Mouse (Mus musculus): ENCODE measurements around the gene Zxdb.
"Not testable (repeated sequence)": the region's sequence is repeated elsewhere in the genome, so short reads cannot be mapped to it uniquely, and the experiment has no call there.

Zxdb gene

GRCm38 (mm10) chrX:94724192-94724971, at the start of gene Zxdb:
Gene Zxdb, plus strand, starts transcription at chrX:94724569.
- POLR2A ChIA-PET, CTCF ChIA-PET: not testable (repeated sequence)

GRCm38 (mm10) chrX:94674977-94675376, 49.4 kb upstream of the Zxdb start:
- POLR2A ChIA-PET: no interaction called here
- CTCF ChIA-PET: interaction anchor here in 3 of 4 experiments (0.5 to 1.0 kb wide), 5 partner anchors 39 to 316 kb away, joined by 3 to 9 read pairs (median 3); no protein-coding TSS in a partner anchor

- CTCF ChIA-PET, POLR2A ChIA-PET: not testable (repeated sequence)
Measured at GRCm38 (mm10) chrX:94681581-94681980, 42.8 kb upstream of the Zxdb start.

- CTCF ChIA-PET, POLR2A ChIA-PET: not testable (repeated sequence)
Measured at GRCm38 (mm10) chrX:94689593-94689992, 34.8 kb upstream of the Zxdb start.

- CTCF ChIA-PET, POLR2A ChIA-PET: not testable (repeated sequence)
Measured at GRCm38 (mm10) chrX:94706676-94707075, 17.7 kb upstream of the Zxdb start.

- CTCF ChIA-PET, POLR2A ChIA-PET: not testable (repeated sequence)
Measured at GRCm38 (mm10) chrX:94709752-94710151, 14.6 kb upstream of the Zxdb start.

- CTCF ChIA-PET, POLR2A ChIA-PET: not testable (repeated sequence)
Measured at GRCm38 (mm10) chrX:94724972-94725569, 702 bp downstream of the Zxdb start.

- POLR2A ChIA-PET, CTCF ChIA-PET: not testable (repeated sequence)
Measured at GRCm38 (mm10) chrX:94725627-94726083, 1.3 kb downstream of the Zxdb start.

- CTCF ChIA-PET: no interaction called here
- POLR2A ChIA-PET: no interaction called here
Measured at GRCm38 (mm10) chrX:94731596-94731995, 7.2 kb downstream of the Zxdb start.

- POLR2A ChIA-PET: no interaction called here
- CTCF ChIA-PET: no interaction called here
Measured at GRCm38 (mm10) chrX:94753733-94754132, 29.4 kb downstream of the Zxdb start.

GRCm38 (mm10) chrX:94759959-94760358, 35.6 kb downstream of the Zxdb start:
- POLR2A ChIA-PET: no interaction called here
- CTCF ChIA-PET: no interaction called here

GRCm38 (mm10) chrX:94773876-94774275, 49.5 kb downstream of the Zxdb start:
- ChIA-PET CTCF (interaction anchor here in 2 of 4 experiments (0.8 to 0.9 kb wide), 2 partner anchors 92 kb away, joined by 3 read pairs; no protein-coding TSS in a partner anchor), POLR2A (interaction anchor here in 2 of 4 experiments (0.6 to 0.9 kb wide), 2 partner anchors 15 to 17 kb away, joined by 3 to 4 read pairs; no protein-coding TSS in a partner anchor)

All from embryonic stem cell, embryonic (primary cell).